Mouse (Mus musculus) gastrocnemius, postnatal 10 days (tissue): ENCODE results near the gene Polr2b. TPM values are rescaled to one million over a fixed set of nuclear protein-coding genes. Genes with fewer than 3 reads are reported as not detected.

ENCODE experiments used
- DNase-seq: peaks from one replicate; pipeline ENCODE4 v3.0.0; 2021; ENCODE audit warnings: mixed read lengths
- total RNA-seq, 2 experiments: library from RNA; stranded (reverse); gene quantifications; 2 replicates each; pipeline ENCODE4 v1.2.3; 2021

Gene Polr2b
- total RNA-seq, 2 experiments from 2014 or later = 26.1 to 27.7 TPM

GRCm38 (mm10) chr5:77363650-77364049 is 53.7 kb downstream of the Polr2b start:
- DNase-seq = no peak

DNA sequence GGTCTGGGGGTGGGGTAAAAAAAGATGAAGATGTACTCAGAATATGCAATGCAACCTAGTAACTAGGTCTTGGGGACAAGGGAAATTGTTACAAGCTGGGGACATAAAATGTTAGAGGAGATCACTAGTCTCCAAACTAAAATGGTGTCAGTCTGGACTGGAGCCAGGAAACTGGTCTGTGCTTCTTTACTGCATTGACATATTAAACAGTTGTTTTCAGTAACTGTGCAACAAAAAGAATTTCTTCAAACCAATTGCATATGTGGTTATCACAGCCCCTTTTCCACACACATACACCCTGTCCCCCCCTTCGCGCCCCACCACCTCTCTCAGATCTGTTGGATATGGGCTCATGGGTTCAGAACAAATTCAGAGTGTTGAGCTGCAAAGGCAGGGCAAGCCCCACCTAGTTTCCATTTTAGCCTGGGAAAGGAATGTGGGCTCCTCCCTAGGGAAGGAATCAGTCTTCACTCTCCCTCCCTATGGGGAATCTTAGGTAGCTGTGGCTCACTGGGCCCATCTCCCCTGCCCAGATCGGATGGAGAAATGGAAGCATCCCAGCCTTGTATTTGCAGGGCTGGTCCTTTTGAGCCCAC is 54.6 kb downstream of the Polr2b start:
- no peak for DNase-seq

DNA sequence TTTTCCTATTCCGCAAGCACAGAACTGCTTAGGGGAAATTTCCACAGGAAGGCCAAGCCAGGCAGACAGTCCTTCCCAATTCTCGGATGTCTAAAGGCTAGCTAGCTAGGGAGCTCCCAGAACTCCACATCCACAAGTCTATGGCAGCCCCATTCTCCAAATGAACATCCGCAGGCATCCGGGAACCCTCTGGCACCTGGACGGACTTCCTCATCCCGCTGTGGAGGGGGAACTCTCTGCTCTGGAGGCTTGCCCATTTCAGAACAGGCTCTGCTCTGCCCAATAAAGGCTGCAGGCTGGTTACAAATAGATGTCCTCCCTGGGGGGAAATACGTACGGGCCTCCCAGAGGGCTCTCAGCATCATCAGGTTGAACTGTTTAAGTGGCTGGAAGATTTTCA is 56.4 kb downstream of the Polr2b start:
- no peak for DNase-seq

- no peak for DNase-seq
These were observed 57.2 kb downstream of the Polr2b start for GRCm38 (mm10) chr5:77367145-77367544.

DNA sequence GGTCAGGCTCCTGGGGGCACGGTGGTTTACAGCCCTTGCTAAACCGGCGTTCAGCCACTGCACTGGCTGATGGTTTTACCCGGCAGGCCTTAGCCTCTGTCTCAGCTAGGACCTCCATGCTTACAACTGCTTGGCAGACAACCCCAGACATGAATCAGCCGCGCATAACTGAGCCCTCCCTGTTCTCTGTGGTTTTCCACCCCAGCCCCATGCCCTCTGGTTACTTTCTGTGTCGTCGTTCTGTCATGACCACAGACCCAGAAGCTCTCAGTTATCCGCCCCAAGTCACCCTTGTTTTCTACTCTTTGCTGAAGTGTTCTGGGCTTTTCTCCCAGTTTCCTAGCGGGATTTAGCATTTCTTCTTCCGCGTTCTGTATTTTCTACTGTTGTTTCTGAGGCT is 57.7 kb downstream of the Polr2b start:
- no peak for DNase-seq

GRCm38 (mm10) chr5:77368194-77368593 is 58.2 kb downstream of the Polr2b start:
- no peak for DNase-seq

DNA sequence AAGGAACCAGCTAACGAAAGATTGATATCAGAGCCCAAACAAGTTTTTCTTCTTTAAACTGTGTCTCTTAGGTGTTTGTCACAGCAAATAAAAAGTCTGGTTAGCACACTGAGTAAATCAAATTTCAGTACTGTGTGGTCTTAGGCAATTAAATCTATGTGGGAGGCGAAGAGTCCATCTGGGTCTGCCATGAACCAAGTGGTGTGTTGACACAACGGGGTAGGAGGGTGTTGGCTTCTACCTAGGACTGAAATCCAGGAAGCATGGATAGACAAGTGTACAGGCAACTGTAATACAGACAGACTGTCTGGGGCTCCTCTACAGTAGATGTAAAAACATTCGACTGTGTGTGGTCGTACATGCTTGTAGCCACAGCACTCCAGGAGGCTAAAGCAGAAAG is 59.4 kb downstream of the Polr2b start:
- DNase-seq = no peak

DNA sequence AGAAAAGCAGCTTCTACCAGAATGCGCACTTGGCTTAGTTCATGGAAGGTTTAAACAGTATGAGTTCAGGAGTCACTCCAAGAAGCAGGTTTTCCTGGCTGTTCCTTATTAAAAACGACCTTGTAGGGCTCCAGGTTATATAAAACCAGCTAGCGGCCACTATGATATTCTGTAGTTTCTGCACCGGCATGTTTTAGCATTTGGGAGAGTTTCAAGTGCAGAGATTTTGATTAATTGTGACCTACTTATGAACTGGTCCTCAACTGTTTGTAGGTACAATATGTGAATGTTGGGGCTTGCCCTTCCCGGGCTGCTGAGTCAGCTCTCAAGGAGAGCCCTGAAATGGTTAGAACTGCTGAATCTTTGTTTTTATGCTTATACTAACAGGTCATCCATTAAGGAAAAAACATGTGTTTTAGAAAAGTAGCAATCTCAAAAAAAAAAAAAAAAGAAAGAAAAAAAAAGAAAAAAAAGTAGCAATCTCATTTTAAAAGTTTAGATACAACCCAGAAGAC is 60.5 kb downstream of the Polr2b start:
- no peak for DNase-seq

GRCm38 (mm10) chr5:77372242-77372641 is 62.3 kb downstream of the Polr2b start:
- no peak for DNase-seq

GRCm38 (mm10) chr5:77372778-77373177 is 62.8 kb downstream of the Polr2b start:
- no peak for DNase-seq

DNA sequence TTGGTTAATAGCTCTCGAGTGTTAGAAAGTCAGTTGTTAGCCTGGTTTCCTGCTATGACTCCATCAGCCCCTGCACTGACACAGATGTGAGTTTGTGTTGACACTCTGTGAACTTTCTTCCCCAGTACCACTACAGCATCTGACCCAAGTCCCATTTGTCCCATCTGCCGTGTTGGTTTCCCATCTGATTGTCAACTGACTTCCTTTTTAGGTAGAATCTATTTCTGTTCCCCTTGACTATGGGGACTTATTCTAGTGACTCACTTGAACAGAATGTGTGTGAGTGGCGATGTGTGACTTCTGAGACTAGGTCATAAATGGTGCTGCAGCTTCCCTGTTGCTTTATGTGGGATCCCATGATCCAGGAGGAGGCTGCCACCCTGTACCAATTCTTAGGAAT is 65.0 kb downstream of the Polr2b start:
- DNase-seq = no peak

DNA sequence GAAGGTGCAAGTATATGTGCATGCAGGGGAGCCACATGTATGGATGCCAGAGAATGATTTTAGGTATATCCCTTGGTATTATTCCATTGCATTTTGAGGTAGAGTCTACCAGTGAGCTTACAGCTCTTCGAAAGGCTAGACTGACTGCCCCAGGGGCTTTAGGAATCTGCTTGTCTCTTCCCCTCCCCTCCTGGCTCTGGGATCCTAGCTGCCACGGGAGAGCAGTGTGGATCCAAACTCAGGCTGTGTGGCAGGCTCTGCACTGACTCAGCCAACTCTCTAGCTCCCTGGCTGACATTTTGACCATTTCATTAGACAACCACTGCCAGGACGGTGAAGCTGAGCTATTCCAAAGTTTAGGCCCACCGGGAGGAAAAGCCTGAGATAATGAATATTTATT is 65.6 kb downstream of the Polr2b start:
- no peak for DNase-seq

GRCm38 (mm10) chr5:77378027-77378426 is 68.1 kb downstream of the Polr2b start:
- no peak for DNase-seq

- no peak for DNase-seq
These were observed 69.6 kb downstream of the Polr2b start for GRCm38 (mm10) chr5:77379434-77380135.

DNA sequence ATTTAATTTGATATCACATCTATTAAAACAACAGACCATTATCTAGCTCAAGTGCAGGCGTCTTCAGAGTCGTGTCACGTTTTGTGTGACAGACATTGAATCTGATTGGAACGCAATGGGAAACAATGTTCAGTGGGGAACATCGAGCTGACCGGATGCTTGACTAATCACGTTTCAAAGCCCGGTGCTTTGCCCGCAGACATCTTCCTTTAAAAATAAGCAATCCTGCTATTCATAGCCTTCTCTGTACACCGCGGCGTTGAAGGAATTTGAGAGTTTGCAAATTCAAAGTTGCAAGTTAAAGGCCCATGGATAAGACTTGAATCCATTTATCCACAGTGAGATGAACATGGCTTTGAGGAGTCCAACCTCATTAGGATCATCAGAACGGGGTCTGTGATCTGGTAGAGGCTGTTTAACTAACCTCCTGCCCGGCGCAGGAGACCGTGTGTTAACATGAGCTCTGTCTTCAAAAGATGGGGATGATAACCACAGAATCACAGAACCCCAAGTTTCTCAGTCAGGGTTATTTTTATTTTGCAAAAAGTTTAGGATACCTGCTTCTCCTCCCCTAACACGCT is 70.5 kb downstream of the Polr2b start:
- no peak for DNase-seq

- DNase-seq = no peak
These were observed 71.3 kb downstream of the Polr2b start for GRCm38 (mm10) chr5:77381283-77381682.

DNA sequence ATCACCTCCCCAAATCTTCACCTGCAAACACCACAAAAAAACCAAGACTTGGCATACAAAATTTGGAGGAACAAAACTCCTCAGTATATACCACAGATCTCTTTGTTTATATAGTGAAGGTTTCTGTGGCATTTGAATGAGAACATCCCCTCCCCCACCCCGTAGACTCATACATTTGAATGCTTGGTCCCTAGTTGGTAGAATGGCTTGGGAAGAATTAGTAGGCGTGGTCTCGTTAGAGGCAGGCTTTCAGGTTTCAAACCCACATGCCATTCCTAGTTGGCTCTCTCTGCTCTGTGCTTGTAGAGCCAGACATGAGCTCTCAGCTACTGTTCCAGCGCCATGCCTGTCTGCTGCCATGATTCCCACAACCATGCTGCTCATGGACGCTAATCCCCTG is 71.7 kb downstream of the Polr2b start:
- no peak for DNase-seq

DNA sequence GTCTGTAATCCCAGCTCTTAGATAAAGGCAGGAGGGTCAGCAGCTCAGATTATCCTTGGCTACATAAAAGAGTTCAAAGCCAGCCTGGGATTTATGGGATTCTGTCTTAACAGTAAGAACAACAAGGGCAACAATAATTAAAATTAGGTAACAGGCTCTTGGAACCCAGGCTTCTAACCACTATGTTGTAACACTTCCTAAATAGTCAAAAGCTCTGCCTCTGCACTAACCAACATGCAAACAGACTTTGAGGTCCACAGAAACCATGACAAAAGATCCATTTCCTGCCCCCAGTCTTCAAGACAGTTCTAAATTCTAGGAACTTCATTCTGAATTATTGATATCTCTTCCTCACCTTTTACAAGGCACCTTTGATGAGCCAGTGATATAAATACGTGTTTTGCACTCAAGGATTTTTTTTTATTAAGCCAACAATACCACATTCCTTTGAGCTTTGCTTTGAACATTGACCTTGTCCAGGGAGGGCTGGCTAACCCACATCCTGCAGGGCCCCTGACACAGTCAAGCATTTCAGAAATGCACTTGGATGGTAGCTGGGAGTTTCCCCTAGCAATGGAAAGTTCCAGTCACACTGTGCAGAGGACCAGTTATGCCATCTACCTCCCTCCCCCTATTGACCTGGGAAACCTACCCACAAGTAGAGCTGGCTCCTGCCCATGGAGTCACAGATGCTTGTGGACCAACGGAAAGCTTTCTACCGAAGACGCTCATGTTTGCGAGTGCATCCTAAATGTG is 74.0 kb downstream of the Polr2b start:
- no peak for DNase-seq

- DNase-seq = no peak
These were observed 74.8 kb downstream of the Polr2b start for GRCm38 (mm10) chr5:77384724-77385123.

DNA sequence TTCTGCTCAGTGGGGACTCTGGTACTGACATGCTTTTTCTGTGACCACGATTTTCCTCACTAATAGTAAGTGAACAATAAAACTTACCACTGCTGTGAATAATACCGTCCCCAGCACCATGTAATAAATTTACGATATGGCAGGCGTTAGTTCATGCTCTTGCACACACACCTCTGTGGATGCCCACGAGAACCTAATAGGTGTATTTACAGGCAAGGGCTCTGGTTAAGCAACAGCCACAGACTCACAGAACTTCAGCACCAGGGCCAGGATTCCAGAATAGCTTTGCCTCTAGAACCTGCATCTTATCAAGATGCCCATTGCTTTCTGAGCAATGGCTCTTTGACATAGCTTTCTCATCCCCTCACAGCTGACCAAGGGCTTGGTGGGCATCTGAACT is 75.3 kb downstream of the Polr2b start:
- DNase-seq = no peak

DNA sequence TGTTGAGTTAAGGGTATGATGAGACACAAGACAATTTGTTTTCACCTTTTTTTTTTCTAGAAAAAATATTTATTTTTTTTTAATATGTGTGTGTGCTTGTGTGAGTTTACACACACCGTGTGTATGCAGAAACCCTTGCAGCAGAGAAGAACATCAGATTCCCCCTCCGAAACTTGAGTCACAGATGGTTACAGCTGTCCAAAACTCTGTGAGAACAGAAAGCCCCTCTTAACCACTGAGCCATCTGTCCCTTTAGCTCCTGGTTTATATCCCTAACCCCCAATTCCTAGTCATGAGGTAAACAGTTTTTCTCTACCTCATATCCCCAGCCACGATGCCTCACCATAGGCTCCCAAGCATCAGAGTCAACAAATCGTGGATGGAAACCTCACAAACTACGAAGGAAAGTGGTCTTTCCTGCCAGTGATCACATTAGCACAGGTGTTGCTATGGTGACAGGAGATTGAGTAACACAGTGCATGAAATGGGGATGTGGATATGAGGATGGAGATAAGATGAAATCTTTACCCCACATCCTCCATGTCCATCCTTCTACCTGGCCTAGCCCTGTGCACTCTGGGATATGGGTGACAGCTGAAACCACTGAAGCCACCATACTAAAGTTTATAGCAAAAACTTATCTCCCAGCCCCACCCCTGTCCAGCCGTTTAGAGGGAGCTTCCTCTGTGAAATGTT is 76.1 kb downstream of the Polr2b start:
- DNase-seq = no peak
